Mouse (Mus musculus): ENCODE data around the gene Eml4. TPM values are rescaled to one million over a fixed set of nuclear protein-coding genes. Genes with fewer than 3 reads are reported as not detected.
A peak's percentile ranks its signal among the peaks of the same experiment; 100 is the strongest.

Gene Eml4
- total RNA-seq, 2 experiments from 2014 or later, result 28.1 to 43.8 TPM

DNA sequence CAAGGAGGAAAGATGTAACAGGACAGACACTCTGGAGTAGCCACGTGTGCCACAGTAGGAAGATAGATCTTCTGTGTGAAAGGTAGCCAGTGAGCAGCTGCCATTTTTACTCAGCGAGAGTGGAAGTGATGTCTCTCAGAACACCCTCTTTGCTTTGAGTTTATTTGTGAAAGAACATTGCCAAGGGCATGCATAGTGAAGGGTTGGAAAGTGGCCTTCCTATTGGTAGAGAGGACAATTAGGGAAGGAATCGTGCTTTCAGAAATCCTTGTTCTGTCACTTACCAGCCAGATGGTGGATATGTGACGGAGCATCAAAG is 27.7 kb downstream of the Eml4 start:
- no peak for ATAC-seq (ENCODE audit: poor library complexity, severe bottlenecking)

DNA sequence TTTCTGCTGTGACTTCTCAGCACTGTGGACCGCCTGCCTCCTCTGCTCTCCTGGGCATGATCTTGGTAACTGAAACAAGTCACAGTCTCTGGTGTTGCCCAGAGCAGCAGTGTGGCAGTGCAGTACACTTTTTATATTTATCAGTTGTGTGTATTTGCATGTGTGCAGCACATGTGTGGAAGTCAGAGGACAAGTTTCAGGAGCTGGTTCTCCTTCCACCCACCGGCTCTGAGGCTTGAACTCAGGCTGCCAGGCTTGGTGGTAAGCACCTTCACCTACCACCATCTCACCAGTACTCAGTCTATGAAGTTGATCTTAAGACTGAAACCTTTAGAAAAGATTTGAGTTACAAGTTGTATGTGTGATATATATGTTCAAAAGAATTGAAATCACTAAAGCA is 28.6 kb downstream of the Eml4 start:
- no peak for ATAC-seq (ENCODE audit: poor library complexity, severe bottlenecking)

DNA sequence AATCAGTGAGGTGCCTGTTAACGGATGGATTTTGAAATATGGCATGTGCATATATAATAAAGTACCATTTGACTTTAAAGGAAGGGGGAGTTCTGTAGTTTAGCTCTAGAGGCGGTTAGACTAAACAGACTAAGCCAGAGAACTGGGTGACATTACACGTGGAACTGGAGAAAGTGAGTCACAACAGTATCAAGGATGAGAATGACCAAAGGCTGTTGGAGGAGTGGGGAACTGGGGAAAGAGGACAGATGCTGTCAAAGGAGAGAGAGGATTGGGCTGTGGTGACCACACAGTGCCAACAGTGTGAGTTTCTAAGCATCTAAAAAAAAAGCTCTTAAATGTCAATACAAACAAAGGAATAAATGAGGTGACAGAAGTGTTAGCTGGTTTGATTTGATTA is 29.1 kb downstream of the Eml4 start:
- no peak for ATAC-seq (ENCODE audit: poor library complexity, severe bottlenecking)

DNA sequence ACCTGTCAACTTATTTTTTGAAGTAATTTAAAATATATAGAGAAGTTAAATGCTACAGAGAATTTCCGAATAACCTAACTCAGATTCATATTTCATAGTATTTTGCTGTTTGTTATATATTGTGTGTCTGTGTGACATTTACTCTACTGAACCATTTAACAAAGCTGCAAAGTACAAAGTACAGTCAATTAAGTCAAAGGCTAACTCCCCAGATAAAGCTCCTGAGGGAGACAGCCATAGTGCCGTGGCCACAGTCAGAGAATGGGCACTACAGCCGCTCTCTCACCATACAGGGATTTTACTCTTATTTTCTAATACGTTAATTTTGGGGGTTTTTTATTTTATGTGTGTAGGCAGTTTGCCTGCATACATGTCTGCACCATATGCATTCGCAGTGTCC is 32.0 kb downstream of the Eml4 start:
- ATAC-seq (ENCODE audit: poor library complexity, severe bottlenecking), result no peak

DNA sequence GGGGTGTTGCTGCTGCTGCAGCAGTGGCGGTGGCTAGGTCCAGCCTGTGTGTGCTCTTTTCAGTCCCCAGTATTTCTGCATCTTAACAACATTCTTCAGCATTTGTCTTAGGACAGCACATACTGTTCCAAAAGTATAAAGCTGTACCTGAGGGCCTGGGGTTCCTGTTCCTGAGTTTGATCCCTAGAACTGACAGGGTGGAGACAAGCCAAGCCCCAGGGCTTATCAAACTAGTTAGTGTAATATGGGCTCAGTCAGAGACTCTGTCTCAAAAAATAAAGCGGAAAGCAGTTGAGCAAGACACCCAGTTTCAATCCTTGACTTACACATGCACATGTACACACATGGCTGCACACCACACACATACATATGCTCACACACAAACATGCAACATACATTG is 34.2 kb downstream of the Eml4 start:
- ATAC-seq (ENCODE audit: poor library complexity, severe bottlenecking), result no peak

DNA sequence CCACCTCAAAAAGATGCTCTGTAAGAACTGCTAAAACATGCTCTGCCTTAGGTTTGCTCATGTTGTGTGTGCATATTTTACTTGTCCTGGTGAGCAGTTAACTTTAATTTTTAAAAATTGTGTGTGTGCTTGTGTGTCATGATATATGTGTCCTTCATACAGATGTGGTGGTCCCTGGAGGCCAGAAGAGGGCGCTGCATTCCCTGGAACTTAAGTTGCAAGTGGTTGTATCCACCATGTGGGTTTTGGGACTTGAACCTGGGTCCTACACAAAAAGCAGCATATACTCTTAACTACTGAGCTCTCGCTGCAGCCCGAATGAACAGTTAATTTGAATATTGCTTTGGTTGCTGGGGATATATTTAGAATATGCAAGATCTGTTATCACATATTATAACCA is 36.4 kb downstream of the Eml4 start:
- ATAC-seq (ENCODE audit: poor library complexity, severe bottlenecking), result no peak

DNA sequence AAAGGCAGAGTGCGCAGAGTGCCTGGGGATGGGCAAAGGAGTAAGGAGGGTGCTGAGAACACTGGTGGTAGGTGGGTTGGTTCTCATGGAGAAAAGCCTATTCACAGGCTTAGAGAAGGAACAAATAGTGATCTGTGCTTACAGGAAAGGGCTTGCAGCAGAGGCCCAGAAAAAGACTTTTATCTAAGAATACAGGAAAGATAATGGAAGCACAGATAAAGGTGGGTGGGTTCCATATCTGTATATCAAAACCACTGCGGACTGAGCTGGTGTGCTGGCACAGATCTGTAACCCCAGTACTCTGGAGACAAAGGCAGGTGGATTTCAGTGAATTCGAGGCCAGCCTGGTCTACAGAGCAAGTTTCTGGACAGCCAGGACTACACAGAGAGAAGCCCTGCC is 43.3 kb downstream of the Eml4 start:
- no peak for ATAC-seq (ENCODE audit: poor library complexity, severe bottlenecking)

DNA sequence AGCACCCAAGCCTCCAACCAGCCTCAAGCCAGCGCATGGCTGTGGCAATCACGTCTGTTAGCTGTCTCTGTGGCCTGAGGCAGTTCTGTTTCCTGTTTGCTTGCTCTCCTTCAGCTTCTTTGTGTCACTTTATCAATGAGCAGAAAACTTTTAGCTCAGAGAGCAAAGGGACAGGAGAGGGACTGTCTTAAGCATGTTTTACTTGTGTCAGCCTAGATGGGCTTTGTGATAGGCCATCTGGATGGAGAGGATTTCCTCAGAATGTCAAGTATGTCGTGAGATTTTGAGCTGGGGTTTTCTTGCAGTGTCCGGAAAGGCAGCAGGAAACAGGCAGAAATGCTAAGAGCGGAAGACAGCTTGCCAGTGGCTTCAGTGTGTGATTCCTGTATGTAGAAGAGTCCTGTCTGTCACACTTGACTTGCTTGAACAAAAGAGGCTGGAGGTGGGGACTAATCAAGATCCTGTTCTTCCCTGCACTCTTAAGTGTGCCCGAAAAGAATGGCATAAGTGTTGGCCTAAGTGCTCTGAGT is 46.9 kb downstream of the Eml4 start:
- peak; percentile 78 for ATAC-seq (ENCODE audit: poor library complexity, severe bottlenecking)

DNA sequence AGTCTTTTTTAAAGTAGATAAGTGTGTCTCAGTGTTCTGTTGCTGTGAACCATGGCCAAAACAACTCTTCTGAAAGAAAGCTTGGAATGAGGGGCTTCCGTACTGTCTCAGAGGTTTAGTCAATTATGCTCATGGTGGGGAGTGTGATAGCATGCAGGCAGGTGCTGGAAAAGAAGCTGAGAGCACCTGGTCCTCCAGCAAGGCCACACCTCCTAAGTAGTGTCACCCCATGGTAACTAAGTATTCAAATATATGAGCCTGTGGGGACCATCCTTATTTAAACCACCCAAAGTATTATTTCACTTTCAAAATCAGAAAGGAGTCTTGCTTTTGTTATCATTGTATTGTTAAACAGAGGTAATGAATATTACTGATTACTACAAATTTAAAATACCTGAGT is 48.0 kb downstream of the Eml4 start:
- no peak for ATAC-seq (ENCODE audit: poor library complexity, severe bottlenecking)

DNA sequence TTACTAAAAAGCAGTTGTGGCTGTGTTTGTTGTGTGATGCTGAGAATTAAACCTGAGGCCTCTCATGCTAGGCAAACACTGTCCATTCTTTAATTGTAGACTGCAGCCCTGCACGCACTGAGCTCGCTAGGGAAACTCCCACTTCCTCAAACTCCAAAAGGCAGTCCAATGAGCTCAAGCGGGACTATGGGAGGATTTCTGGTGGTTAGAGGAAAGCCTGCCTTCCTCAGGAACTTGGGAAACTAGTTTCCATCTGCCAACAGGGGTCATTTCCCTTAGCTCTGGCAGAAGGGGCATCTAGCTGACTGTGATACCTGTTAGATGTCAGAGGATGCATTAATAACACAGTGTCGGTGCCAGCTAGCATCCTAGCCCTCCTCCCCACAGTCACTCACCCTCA is 79.9 kb downstream of the Eml4 start:
- peak; percentile 98 for ATAC-seq (ENCODE audit: poor library complexity, severe bottlenecking)

DNA sequence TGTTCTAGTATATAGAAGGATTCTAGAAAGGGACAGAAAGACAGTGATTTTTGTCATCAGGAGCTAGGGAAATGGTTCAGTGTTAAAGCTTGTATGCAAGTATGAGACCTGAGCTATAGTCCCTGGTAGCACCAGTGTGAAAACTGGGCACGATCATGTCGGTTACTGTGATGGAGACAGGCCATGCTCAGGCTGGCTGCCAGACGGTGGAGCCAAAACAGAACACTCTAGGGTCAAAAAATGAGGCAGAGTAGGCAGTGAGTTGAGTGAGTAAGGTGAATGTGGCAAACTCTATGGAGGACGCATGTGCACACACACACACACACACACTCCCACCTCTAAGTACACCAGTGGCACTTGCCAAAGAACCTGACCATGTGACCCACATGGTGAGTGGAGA is 92.7 kb downstream of the Eml4 start:
- no peak for ATAC-seq (ENCODE audit: poor library complexity, severe bottlenecking)

DNA sequence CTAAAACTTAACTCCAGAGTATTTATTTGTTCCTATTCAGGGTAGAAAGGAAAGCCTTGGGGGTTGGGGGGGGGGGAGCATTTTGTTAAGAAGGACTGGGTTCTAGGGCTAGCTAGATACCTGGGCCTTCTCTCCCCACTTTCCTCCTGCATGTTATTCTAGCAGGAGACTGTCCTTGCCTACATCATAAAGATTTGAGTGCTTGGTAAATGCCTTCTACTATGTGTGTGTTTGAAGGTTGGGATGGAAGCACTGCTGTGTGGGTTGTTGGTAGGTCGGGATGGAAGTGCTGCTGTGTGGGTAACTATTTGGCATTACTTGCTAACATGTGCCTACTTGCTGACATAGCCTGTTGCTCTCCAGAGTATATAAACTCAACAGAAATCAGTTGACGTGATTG is 98.9 kb downstream of the Eml4 start:
- ATAC-seq (ENCODE audit: poor library complexity, severe bottlenecking), result no peak

DNA sequence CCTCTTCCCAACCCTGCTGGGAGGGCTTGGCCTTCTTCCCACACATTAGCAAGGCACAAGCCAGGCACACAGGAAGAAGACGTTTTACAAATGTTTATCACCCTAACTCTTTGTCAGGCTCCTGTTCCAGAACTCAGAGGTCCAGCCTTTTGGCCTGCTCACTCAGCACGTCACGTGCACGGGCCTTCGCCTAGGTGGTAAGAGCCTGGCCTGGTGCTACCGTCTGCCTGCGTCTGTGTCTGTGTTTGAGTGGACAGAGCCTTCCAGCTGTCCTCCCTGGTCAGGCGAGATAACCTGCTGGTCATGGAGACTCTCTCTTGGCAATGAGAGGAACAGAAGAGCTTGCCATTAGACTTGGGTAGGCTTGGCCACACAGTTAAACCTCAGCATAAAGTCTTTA is 100.6 kb downstream of the Eml4 start:
- ATAC-seq (ENCODE audit: poor library complexity, severe bottlenecking), result no peak

DNA sequence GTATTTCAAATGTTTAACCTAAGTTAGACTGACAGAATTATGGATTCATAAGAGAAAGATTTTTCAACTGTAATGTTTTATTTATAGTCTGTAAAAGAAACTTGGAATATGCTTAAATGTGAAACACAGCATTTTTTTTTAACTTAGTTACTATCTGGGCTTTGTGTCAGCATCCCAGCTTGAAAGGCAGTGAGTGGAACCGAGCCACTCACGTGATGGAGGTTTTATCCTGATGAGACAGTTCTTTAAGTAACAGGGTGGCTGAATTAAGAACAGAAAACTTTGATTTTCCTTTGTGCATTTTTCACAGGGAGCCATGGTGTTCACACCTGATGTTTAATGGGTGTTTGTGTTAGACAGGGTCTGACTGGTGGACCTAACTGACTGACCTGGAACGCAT is 101.1 kb downstream of the Eml4 start:
- no peak for ATAC-seq (ENCODE audit: poor library complexity, severe bottlenecking)

DNA sequence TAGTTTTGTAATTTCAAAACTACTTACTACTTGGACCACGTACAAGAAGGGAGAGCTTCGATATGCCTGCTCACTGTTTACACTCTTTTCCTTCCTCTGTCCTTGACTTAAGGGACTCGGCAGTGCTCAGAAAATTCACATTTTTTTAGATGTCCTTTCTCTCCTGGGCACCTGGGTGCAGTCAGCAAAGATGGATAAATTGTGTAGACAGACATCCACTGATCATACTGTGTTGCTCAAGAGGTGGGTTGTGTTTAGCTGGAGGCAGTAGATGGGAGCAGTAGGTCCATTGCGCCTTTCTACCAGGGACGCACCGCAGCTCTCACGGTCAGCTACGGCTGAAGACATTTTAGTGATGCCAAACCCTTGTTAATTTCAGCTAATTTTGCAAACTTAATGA is 101.7 kb downstream of the Eml4 start:
- ATAC-seq (ENCODE audit: poor library complexity, severe bottlenecking), result no peak

DNA sequence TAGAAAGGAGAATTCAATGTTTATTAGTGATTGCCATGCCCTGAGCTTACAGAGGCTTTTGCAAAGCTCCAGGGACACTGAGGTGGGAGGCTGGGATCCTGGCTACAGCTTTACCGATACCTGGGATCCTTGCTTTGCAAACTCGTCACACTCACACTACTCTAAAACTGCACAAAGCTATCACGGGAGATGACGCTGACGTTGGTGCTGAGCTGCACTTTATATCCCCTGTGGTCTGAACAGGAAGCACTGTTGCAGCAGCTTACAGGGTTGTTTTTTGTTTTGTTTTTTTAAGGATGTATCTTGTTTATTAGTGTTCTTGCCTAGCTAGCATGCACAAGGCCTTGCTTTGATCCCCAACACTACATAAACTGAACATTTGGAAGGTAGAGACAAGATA is 102.9 kb downstream of the Eml4 start:
- no peak for ATAC-seq (ENCODE audit: poor library complexity, severe bottlenecking)

DNA sequence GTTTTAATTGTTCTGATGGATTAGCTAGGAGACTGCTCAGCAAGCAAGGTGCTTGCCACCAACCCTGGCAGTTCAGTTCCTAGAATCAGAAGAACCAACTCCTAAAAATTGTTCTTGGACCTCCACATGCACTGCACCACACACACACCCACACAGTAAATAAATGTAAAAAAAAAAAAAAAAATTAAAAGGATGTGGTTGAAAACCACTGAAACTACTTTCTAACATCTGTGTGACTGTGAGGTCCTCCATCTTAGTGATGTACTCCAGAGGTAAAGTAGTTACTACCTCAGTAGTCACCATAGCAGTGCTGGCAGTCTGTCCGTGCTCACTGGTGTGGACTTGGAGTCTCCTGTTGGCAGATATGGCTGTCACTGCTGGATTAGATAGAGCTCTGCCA is 106.5 kb downstream of the Eml4 start:
- ATAC-seq (ENCODE audit: poor library complexity, severe bottlenecking), result no peak

DNA sequence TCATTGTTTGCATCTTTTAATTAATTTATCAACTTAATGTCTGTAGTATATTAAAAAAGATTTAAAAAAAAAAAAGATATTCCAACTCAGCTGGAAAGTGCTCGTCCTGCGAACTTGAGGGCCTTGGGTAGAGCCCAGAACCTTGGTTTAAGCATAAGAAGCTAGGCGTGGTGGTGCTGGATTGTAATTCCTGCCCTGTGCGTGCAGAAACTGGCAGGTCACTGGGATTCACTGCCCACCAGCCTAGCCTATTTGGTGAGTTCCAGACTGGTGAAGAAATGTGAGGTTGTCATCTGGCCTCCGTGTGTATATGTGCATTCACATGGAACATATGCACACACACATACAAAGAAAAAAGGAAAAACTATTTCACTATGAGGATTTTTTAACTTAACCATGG is 115.2 kb downstream of the Eml4 start:
- no peak for ATAC-seq (ENCODE audit: poor library complexity, severe bottlenecking)

DNA sequence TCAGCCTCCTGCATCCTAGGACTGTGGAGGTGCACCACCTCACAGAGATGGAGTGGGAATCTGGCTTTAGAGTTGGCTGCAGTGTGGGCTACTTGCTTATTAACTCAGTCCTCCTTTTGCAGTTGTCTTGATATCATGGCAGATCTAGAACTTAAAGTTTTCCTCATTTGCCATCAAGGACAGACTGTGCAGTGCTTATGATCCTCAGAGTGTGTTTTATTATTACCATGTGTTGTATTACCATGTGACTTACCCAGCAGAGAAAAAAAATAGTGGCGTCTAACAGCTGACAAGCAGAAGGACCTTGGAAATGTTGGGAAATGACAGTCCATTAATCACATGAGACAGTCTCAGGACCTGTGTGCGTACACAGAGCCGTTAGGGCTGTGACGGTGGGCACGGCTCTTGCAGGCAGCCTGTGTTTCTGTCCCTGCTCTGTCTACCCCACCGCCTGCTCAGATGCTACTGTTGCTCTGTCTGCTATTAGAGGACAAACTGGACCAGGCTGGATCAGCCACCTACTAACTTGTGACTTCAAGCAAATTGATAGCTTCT is 116.0 kb downstream of the Eml4 start:
- ATAC-seq (ENCODE audit: poor library complexity, severe bottlenecking), result no peak

DNA sequence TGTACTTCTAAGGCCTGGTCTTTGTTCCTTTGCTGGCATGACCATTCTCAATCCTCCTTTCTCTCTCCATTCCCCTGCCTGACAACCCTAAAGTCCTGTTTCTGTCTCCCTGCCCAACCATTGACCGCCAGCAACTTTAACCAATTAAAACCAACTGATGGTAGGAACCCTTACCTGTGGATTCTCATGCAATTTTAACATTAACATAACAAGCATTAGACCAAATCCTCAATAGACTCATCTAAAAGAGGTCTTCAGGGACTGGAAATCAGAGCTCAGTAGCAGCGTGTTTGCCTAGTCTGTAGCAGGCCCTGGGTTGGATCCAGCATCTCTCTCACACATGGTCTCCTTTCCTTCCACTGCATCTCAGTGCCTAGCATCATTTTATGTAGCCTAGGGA is 118.9 kb downstream of the Eml4 start:
- ATAC-seq (ENCODE audit: poor library complexity, severe bottlenecking), result no peak

DNA sequence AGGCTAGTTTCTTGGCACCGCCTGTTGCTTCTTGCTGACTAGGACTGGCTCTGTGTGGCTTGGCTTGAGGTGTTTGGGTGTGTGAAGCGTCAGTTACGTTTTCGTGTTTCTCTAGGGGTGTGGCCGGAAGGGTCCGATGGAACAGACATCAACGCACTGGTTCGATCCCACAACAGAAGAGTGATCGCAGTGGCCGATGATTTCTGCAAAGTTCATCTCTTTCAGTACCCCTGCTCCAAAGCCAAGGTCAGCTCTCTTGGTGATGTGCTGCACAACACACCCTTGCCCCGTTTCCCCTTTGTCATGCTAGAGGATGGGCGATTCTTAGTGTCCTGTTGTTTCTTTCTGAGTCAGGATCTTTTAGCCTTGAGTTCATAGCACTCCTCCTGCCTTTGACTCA is 126.4 kb downstream of the Eml4 start:
- ATAC-seq (ENCODE audit: poor library complexity, severe bottlenecking), result no peak

DNA sequence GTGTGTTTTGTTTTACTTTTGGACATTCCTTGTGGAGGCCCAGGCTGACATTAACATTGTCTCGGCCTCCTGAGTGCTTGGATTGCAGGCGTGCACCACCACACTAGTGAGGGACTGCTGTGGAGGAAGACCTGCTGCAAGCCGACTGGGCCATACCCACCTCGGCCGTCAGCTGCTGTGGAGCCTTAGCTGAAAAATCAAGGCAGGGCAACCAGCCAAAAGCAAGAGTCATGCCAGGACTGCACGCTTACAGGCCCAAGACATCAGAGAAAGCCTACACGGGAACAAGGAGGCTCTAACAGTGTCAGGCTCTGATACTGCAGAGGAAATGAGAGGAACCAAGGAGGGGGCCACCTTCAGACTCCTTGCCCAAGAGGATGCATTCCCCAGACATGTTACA is 130.8 kb downstream of the Eml4 start:
- ATAC-seq (ENCODE audit: poor library complexity, severe bottlenecking), result no peak

DNA sequence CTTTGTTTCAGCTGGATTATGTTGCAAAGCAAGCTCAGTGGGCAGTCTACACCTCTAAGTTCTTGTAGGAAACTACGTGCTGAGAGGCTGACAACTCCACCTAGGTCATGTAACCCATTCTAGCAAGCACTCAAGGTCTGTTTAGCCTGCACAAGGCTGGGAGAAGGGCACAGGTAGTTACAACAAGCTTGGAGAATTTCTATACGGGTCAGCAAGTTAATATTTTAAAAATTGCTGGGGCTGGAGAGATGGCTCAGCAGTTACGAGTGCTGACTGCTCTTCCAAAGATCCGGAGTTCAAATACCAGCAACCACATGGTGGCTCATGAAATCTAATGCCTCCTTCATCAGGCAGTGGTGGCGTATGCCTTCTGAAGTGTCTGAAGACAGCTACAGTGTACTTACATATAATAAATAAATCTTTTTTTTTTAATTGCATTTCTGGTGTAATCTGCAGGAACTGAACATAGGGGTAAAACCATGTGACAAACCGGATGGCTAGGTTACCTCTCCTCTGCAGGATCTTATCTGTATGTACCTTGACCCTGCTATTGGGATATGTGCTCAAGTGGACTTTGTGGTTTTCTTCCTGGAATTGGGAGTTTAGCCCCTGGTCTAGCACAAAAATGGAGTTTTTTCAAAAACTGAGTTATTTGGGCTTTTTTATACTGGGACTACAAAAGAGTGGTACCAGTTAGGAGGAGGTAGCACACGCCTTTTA is 132.2 kb downstream of the Eml4 start:
- ATAC-seq (ENCODE audit: poor library complexity, severe bottlenecking), result no peak
